Mouse (Mus musculus): Measurements from ENCODE around the gene Noc2l. TPM values are rescaled to one million over a fixed set of nuclear protein-coding genes. Genes with fewer than 3 reads are reported as not detected.

The Noc2l gene
- total RNA-seq, 2 experiments from 2014 or later, result 60.7 to 61.1 TPM

DNA sequence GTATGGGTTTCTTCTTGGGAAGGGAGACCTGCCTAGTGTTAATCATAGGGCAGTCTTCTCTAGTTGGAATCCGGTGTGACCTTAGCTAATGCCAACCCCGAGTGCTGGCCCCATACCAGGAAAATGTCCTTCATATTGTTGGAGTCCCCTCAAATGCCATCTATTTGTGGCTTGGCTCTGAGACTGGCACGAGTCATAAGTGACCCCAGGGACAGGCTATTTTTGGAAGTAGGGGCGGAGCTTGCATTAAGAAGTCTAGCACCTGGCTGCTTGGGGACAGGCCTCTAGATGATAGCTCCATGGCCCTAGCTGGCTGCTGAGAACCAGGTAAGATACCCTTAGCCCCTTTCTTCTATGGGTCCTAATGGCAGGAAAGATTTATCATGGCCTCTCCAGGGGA, 20.2 kb upstream of the Noc2l start, which contains the start of gene Perm1:
Perm1 (plus strand) TSS at position 220 of the 400 bp plus-strand sequence.
- DNase-seq (ENCODE audit: low spot score in 2 of 2), result no peak

DNA sequence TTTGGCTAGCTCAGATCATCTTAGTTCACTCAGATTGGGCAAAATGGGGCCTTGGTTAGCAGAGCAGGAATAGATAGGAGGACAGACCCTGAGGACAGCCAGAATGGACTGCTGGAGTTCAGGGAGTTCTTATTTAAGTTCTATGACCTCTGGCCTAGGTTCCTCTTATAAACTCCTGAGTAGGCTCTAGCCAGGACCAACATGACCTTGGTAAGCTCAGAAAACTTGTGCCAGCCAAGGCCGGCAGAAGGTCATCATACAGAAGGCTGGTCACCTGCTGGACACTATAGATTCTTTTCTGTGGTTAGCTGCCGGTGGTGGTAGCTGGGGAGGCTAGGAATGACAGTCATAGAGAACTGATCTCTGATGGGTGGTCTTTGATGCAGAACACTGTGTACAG, 19.6 kb upstream of the Noc2l start:
- no peak for DNase-seq (ENCODE audit: low spot score in 2 of 2)

DNA sequence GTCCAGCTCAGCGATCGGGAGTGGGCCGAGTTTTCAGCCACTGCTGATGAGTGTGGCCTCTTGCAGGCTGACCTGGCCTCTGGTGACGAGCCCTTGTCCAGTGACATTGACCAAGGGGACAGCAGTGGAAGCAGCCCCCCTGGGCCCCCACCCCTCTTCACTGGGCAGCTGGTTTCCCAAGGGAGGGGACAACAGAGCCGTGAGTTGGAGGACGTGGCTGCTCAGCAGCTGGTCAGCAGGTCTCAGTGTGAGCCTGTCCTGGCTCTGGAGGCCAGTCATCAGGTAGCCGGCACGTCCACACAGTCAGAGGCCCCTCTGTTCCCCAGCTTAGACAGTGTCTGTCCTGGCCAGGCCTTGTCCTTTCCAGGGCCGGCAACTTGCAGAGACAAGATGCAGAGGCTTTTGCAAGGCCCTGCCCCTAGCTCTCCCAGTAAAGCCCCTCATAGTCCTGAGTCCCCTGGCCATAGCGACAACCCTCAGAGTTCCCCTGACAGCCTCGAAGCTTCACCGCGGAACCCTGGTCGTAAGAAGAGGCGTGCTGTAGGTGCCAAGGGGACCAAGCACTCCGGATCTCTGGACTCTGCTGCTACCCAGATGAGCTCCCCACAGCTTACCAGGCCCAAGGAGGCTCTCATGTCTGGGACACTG, 18.7 kb upstream of the Noc2l start:
- DNase-seq (ENCODE audit: low spot score in 2 of 2), result no peak

DNA sequence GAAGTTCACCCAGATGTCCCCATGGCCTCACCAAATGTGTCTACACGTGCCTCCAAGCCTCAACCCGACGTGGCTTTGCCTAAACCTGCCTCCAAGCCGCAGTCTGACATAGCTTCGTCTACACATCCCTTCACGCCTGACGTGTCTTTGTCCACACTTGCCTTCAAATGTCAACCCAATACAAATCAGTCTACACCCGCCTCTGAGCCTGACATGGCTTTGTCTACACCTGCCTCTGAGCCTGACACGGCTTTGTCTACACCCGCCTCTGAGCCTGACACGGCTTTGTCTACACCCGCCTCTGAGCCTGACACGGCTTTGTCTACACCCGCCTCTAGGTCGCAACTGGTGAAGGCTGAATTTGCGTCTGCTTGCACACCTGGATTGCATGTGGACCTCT, 18.0 kb upstream of the Noc2l start:
- DNase-seq (ENCODE audit: low spot score in 2 of 2), result no peak

DNA sequence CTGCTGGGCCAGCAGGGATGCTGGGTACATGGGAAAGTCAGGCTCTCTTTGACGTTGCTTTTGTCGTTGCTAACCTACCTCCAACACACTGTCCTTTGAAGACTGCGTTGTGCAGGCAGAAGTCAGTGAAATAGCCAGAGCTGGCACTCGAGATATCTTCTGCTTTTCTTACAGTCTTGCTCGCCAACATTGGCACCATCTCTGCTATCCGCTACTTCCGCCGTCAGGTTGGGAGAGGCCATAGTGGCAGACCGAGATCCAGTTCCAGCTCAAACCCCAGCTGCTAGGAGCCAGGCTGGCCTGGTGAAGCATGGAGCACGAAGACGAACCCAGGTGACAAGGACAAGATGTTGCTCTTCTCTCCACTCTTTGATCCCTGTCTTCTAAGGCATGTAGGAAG, 15.9 kb upstream of the Noc2l start:
- no peak for DNase-seq (ENCODE audit: low spot score in 2 of 2)

- no peak for DNase-seq (ENCODE audit: low spot score in 2 of 2)
Observed at GRCm38 (mm10) chr4:156224276-156224675, 11.5 kb upstream of the Noc2l start.

DNA sequence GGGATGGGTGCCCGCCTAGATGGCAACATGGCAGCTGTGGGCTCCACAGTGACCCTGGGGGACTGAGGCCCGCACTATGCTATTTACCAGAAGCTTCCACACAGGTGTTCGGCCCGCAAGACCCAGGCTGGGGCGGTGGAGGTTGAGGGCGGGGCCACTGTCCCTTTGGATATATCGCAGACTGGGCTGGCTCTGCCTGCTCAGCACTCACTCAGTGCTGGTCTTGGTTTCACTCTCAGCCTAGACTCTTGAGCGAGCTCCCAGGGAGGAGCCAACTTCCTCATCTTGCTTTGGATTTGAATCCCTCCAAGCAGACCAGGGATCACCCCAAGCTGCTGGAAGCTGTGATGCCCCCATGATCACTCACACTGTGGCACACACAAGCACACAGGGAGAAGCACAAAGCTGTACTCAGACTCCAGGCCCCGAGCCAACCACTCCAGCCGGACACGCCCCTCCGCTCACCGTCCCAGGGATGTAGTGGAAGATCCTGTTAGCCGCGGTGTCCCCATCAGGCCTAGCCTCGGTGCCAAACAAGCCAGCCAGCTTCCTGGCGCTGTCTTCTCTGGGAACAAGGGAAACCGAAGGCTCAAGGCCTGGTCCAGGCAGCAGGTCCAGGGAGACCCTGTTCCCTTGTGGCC, 7.9 kb upstream of the Noc2l start:
- DNase-seq (ENCODE audit: low spot score in 2 of 2), result no peak

GRCm38 (mm10) chr4:156228393-156229024, 7.3 kb upstream of the Noc2l start:
- no peak for DNase-seq (ENCODE audit: low spot score in 2 of 2)

DNA sequence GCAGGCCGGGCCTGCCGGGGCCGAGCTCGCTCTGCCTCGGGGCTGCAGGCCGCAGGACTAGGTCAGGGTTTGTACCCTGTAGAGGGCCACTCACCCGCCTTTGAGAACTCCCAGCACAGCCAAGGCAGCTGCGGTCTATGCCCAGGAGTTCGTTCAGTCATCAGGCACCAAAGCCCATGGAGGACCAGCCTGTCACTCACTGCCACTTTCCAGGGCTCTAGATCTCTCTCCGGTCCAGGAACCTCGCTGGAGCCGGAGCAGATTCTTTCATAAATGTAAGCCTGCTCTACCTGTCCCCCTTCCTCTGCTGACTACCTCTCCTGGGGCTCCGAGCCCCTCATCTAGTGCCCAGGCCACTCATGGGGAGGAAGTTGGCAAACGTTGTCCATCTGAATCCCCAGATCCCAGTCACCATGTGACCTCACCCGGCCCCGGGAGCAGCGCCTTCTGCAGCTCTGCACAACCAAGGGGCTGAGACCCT, 1.7 kb upstream of the Noc2l start:
- DNase-seq (ENCODE audit: low spot score in 2 of 2), result no peak

GRCm38 (mm10) chr4:156234701-156235213, 1.1 kb upstream of the Noc2l start, which contains the start of gene Plekhn1:
TSS of gene Plekhn1 (minus strand) at chr4:156234857.
- peak; percentile 74 for DNase-seq (ENCODE audit: low spot score in 2 of 2)

GRCm38 (mm10) chr4:156235360-156235770, 445 bp upstream of the Noc2l start:
- DNase-seq (ENCODE audit: low spot score in 2 of 2), result peak in 1 of 2 experiments; percentile 44

DNA sequence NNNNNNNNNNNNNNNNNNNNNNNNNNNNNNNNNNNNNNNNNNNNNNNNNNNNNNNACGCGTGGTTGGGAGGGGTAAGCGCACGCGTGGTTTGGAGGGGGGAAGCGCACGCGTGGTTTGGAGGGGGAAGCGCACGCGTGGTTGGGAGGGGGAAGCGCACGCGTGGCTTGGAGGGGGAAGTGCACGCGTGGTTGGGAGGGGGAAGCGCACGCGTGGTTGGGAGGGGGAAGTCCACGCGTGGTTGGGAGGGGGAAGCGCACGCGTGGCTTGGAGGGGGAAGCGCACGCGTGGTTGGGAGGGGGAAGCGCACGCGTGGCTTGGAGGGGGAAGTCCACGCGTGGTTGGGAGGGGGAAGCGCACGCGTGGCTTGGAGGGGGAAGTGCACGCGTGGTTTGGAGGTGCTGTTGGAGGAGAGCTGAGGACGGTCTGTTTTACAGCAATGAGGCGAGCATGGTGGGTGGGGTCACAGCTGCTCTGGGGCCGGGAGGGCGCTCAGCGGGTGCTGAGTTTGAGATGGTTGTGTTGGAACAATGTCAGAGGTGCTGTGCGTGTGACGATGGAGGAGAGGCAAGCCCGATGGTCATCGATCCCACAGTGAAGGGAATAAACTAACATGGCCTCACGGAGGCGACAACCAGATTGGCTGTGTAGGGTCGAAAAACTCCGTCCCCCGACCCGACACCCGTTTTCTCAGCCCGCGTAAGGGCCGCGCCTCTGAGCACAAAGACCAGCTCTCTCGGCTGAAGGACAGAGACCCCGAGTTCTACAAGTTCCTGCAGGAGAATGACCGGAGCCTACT, 1.0 kb downstream of the Noc2l start:
- no peak for DNase-seq (ENCODE audit: low spot score in 2 of 2)

DNA sequence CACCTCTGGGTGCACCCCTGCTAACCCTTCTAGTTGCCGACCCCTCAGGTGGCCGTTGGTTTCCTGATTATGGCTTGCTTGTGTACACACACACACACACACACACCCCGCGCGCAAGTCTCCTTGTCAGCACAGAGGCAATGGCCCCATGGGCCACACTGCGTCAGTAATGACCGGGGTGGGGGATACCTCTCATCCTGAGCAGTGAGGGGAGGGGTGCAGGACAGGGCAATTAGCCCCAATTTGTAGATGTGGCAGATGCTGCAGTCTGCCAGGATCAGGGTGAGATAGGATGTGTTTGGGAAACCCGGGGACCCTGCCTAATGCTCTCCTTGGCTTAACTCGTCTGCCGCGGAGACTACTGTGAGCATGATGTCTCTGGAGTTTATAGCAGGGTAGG, 13.8 kb downstream of the Noc2l start:
- no peak for DNase-seq (ENCODE audit: low spot score in 2 of 2)

DNA sequence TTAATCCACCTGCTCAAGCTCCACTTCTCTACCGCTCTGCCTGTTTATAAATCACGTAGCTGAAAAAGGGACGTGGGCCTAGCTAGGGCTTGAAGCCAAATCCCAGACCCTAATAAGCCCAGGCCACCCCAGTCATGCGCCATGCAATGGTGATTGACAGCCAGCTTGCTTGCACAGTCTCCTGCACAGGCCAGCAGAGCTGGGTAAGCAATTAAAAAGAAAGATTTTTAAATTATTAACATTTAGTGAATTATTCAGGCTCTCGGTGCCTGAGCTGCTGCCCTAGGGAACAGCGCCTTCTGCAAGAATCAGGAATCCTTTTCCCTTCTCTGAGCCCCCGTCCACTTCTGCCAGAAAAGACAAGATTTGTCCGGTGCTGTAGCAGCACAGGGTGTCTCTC, 15.3 kb downstream of the Noc2l start:
- DNase-seq (ENCODE audit: low spot score in 2 of 2), result no peak

GRCm38 (mm10) chr4:156252140-156252539, 16.3 kb downstream of the Noc2l start:
- no peak for DNase-seq (ENCODE audit: low spot score in 2 of 2)

- no peak for DNase-seq (ENCODE audit: low spot score in 2 of 2)
Observed at GRCm38 (mm10) chr4:156252619-156253018, 16.8 kb downstream of the Noc2l start.

DNA sequence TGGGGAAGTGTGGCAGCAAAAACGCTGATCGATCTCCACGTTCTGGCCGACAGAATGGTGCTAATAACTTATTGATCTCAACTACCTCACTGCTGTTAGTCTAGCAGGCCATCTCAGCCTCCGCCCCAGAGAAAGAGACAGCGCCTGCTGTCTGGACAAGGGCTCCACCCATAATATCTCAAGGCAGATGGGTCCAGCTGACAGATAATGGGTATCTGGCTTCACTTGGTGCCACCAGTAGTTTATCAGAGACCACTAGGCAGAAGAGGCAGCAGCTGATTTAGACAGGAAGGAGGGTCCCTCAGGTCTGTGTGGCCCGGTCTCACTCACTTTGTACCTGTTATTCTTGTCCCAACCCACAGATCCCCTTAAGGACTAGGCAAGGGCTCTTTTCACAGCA, 17.2 kb downstream of the Noc2l start:
- no peak for DNase-seq (ENCODE audit: low spot score in 2 of 2)

GRCm38 (mm10) chr4:156254361-156255077, 18.7 kb downstream of the Noc2l start:
- DNase-seq (ENCODE audit: low spot score in 2 of 2), result no peak

GRCm38 (mm10) chr4:156255078-156255839, 19.4 kb downstream of the Noc2l start, which contains the start of gene Samd11:
TSS of gene Samd11 (minus strand) at chr4:156255657.
- no peak for DNase-seq (ENCODE audit: low spot score in 2 of 2)
